Mouse (Mus musculus) C2C12 (cell line): Measurements from ENCODE around the gene Lrp6.

Experiments
- CTCF ChIP-seq: IDR thresholded peaks from one replicate; pipeline ENCODE4 v1.5.1; 2011; ENCODE audit not compliant: control insufficient read depth, insufficient read depth, insufficient read length
- MYOD1 ChIP-seq: IDR thresholded peaks from one replicate; pipeline ENCODE4 v1.6.1; 2011; ENCODE audit warnings: low read depth; ENCODE audit not compliant: control insufficient read depth, insufficient read length

DNA sequence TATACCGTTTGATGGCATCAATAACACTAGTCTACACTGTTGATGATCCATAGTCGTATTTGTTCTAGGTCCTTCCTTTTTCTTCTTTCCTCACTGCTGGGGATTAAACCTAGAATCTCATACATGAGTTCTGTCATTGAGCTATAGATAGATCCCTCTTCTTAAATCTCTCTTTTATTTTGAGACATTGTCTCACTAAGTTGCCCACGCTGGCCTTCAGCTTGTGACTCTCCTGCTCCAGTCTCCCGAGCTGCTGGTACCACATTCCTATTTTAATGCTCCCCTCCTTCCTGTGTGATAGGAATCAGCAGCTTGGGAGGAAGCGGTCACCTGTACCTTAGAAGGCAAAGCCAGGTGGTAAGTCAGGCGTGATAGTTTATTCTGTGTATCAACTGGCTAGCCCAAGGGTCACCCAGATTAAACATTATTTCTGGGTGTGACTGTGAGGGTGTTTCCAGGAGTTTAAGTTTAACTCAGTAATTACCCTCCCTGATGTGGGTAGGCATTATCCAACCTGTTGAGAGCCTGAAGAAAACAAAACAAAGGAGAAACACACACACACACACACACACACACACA lies 31.0 kb upstream of the Lrp6 start:
- no peak for TF ChIP-seq CTCF
- TF ChIP-seq MYOD1 = no peak
